Mouse (Mus musculus) layer of hippocampus, postnatal 36 days (tissue): ENCODE measurements around the gene Pygo1. TPM values are rescaled to one million over a fixed set of nuclear protein-coding genes. Genes with fewer than 3 reads are reported as not detected.

Experiments used
- DNase-seq, 2 experiments: peaks; one replicate each; pipeline ENCODE4 v3.0.0; 2022
- total RNA-seq, 2 experiments: library from RNA; stranded (reverse); gene quantifications; 2 replicates each; pipeline ENCODE4 v1.2.3; 2021

Pygo1 gene
- total RNA-seq, 2 experiments from 2014 or later = 29.5 to 30.8 TPM

- no peak for DNase-seq
Observed at GRCm38 (mm10) chr9:72996167-72996566, 70.7 kb downstream of the Pygo1 start.

- DNase-seq = no peak
Observed at GRCm38 (mm10) chr9:72996806-72997205, 71.4 kb downstream of the Pygo1 start.

GRCm38 (mm10) chr9:73000487-73000886, 75.0 kb downstream of the Pygo1 start:
- DNase-seq = no peak

GRCm38 (mm10) chr9:73001314-73002011, 76.0 kb downstream of the Pygo1 start:
- DNase-seq = no peak

Other genes with a start within 250 kb of the Pygo1 start
- gene Prtg, start 118.8 kb upstream of the Pygo1 start, total RNA-seq = 1 to 10 TPM; 2.3 to 3.0 TPM
- gene Dyx1c1, start 33.1 kb downstream of the Pygo1 start, total RNA-seq = 1 to 10 TPM; 2.2 to 2.6 TPM
- under 1 TPM; 0.27 to 0.33 TPM for gene Gm44503, start 33.2 kb downstream of the Pygo1 start, total RNA-seq
- 10 to 100 TPM; 11.0 to 11.7 TPM for gene Ccpg1os, start 59.7 kb downstream of the Pygo1 start, total RNA-seq
- 100 to 1,000 TPM; 160 to 172 TPM for gene Ccpg1, start 59.8 kb downstream of the Pygo1 start, total RNA-seq
- gene Pigb, start 114.7 kb downstream of the Pygo1 start, total RNA-seq = 10 to 100 TPM; 12.5 to 15.1 TPM
- 10 to 100 TPM; 12.7 to 17.2 TPM for gene Rab27a, start 119.2 kb downstream of the Pygo1 start, total RNA-seq
- gene Khdc3, start 176.2 kb downstream of the Pygo1 start, total RNA-seq = 1 to 10 TPM; 6.4 to 8.1 TPM
- not detected for gene Gm20509, start 176.8 kb downstream of the Pygo1 start, total RNA-seq
- gene Rsl24d1, start 187.8 kb downstream of the Pygo1 start, total RNA-seq = 10 to 100 TPM; 64.7 to 66.0 TPM